Mouse (Mus musculus) liver, embryonic 11.5 days (tissue): ENCODE results near the gene Ttc21a. TPM values are rescaled to one million over a fixed set of nuclear protein-coding genes. Genes with fewer than 3 reads are reported as not detected.

Experiments
- ATAC-seq: fragments of 200-750 bp; cut with Nextera tagmentation; replicated peaks from 2 replicates; pipeline ENCODE4 v1.8.0; 2017; ENCODE audit warnings: moderate number of reproducible peaks, mild to moderate bottlenecking, moderate TSS enrichment, moderate library complexity; ENCODE audit not compliant: low FRiP score
- DNase-seq: peaks from one replicate; pipeline ENCODE4 v3.0.0-alpha.2; 2017; ENCODE audit warnings: low spot score
- H3K27ac ChIP-seq: fragments of 300-500 bp; sonication (generic); 2 replicates; pipeline ENCODE4 v1.5.1; 2014; ENCODE audit warnings: mild to moderate bottlenecking, low read depth, low read length, control low read depth
- H3K27me3 ChIP-seq: fragments of 300-500 bp; sonication (generic); replicated peaks from 2 replicates; pipeline ENCODE4 v1.6.1; 2014; ENCODE audit warnings: low read length, mixed read lengths; ENCODE audit not compliant: control insufficient read depth, insufficient read depth
- H3K36me3 ChIP-seq: fragments of 300-500 bp; sonication (generic); 2 replicates; pipeline ENCODE4 v1.6.1; 2014; ENCODE audit warnings: mild to moderate bottlenecking, low read length, moderate library complexity, mixed read lengths; ENCODE audit not compliant: control insufficient read depth, insufficient read depth
- H3K4me1 ChIP-seq: fragments of 300-500 bp; sonication (generic); replicated peaks from 2 replicates; pipeline ENCODE4 v1.6.1; 2014; ENCODE audit warnings: low read length, mixed read lengths; ENCODE audit not compliant: control insufficient read depth, insufficient read depth
- H3K4me2 ChIP-seq: fragments of 300-500 bp; sonication (generic); 2 replicates; pipeline ENCODE4 v1.6.1; 2014; ENCODE audit warnings: mild to moderate bottlenecking, control low read depth, moderate library complexity
- H3K4me3 ChIP-seq: fragments of 300-500 bp; sonication (generic); 2 replicates; pipeline ENCODE4 v1.5.1; 2014; ENCODE audit warnings: low read depth, low read length, control low read depth
- H3K9ac ChIP-seq: fragments of 300-500 bp; sonication (generic); 2 replicates; pipeline ENCODE4 v1.6.1; 2014; ENCODE audit warnings: low read depth, low read length, control low read depth
- H3K9me3 ChIP-seq: fragments of 300-500 bp; sonication (generic); 2 replicates; pipeline ENCODE4 v1.6.1; 2016; ENCODE audit warnings: low read length, inconsistent platforms, mixed read lengths; ENCODE audit not compliant: control insufficient read depth
- WGBS: fragments of 180-500 bp; shearing (Covaris S2); extraction: QIAGEN DNeasy Blood & Tissue Kit; methylation state at CpG from one replicate; pipeline ENCODE4 v1.1.7; 2014; 5-methylcytosine and 5-hydroxymethylcytosine counted together
- polyA plus RNA-seq: library from polyadenylated mRNA; unstranded; fragments of >200 nt; fragmentation: Nextera tagmentation; extraction: Ambion mirVana; gene quantifications from 2 replicates; pipeline ENCODE4 v1.2.1, GENCODE M21; 2014

The Ttc21a gene
- polyA plus RNA-seq, 1 experiment from 2014 or later = 0.14 TPM

DNA sequence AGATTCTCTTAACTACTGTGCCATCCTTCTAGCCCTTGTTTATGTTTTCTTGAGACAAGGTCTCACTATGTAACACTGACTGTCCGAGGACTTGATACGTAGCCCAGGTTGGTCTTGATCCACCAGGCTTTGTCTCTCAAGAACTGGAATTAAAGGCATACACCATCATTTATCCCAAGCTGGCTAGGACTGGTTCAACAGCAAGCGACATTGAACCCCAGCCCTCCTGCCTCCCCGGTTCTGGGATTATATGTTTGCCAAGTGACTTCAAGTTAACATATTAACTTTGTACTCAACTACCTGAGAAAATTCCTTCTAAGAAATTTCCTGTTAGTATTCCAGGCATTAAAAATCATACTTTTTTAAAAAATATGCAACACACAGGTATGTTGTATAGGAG lies 37.9 kb downstream of the Ttc21a start:
- ATAC-seq (no peak), DNase-seq (no peak)
- Histone ChIP-seq H3K27me3 (no peaks in the 10 kb centered on the region), H3K4me2 (no peak overlapping the region), H3K4me3 (no peak overlapping the region), H3K36me3 (peaks cover 7% of the 10 kb centered on the region; the same call in 1 of the 2 replicates), H3K9me3 (no peaks in the 10 kb centered on the region), H3K27ac (no peak overlapping the region), H3K4me1 (peaks cover 36% of the 10 kb centered on the region), H3K9ac (no peak overlapping the region)
- 87% methylated on average over 4 of the region's 4 CpGs for WGBS

GRCm38 (mm10) chr9:119976704-119977556 lies 39.5 kb downstream of the Ttc21a start:
- Histone ChIP-seq H3K9ac (no peak overlapping the region), H3K4me2 (peak overlapping the region; percentile 42), H3K36me3 (peaks cover 4% of the 10 kb centered on the region; the same call in 1 of the 2 replicates), H3K4me1 (peaks cover 53% of the 10 kb centered on the region), H3K9me3 (no peaks in the 10 kb centered on the region), H3K27me3 (no peaks in the 10 kb centered on the region), H3K4me3 (no peak overlapping the region), H3K27ac (no peak overlapping the region)
- 20% methylated on average over 17 of the region's 17 CpGs for WGBS
- no peak for ATAC-seq
- DNase-seq = no peak

DNA sequence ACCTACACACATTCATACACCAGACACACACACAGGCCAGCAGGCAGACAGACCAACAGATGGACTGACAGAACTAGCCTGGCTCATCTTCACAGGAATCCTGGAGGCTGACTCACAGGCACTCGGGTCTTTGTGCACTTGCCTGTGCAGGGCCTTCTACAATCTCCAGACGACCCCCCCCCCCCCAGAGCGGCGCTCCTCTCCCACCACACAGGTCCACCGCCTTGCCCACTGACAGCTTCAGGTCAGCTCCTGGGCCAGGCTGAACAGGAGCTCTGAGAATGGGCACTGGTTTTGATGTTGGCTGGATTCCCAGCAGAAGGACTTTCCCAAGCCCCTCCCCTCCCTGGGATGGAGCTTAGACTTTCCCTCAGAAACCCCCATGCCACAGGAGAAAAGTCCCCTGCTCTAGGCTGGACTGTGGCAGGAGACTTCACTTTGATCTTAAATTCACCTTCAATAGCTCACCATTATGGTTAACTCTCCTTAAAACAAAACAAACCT lies 40.2 kb downstream of the Ttc21a start:
- H3K36me3 ChIP-seq = no peaks in the 10 kb centered on the region; the same call in 1 of the 2 replicates
- no peak overlapping the region; the same call in 1 of the 2 replicates for H3K27ac ChIP-seq
- ATAC-seq (no peak), DNase-seq (no peak)
- no peaks in the 10 kb centered on the region for H3K27me3 ChIP-seq
- peaks cover 59% of the 10 kb centered on the region for H3K4me1 ChIP-seq
- WGBS = 34% methylated on average over 5 of the region's 5 CpGs
- peak overlapping the region; percentile 42 for H3K4me2 ChIP-seq
- H3K9ac ChIP-seq = no peak overlapping the region
- H3K9me3 ChIP-seq = no peaks in the 10 kb centered on the region
- no peak overlapping the region for H3K4me3 ChIP-seq

DNA sequence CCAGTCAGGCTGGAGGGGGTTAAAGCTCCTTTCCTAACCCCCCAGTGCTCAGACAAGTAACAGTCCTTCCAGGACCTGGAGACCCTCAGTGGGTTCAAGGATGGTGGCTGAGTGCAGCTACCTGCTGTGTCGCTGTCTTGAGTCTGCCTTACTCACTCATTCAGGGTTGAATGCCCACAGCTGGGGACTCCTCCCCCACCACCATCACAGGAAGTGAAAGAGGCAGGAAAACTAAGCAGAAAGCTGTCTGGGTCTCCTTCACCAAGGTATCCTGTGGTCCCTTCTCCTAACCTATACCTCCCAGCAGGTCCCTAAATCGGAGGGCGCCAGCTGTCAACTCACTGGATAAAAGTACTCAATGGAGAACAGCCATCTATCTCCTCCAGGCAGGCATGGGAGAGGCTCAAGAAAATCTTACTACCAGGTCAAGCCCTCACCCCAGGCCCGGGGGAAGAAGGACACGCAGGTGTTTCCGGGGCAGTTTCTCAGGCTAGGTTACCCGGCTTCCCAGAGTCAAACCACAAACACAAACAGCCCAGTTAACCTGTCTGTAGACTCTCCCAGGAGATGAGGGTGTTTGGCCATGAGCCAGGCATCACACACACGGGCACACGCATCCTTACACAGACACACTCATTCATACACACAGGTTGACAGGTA lies 40.9 kb downstream of the Ttc21a start:
- Histone ChIP-seq H3K4me2 (peak overlapping the region; percentile 42), H3K4me3 (no peak overlapping the region), H3K27ac (no peak overlapping the region; the same call in 1 of the 2 replicates), H3K9me3 (no peaks in the 10 kb centered on the region), H3K4me1 (peaks cover 61% of the 10 kb centered on the region), H3K36me3 (no peaks in the 10 kb centered on the region), H3K9ac (no peak overlapping the region), H3K27me3 (no peaks in the 10 kb centered on the region)
- no peak for ATAC-seq
- 37% methylated on average over 9 of the region's 9 CpGs for WGBS
- DNase-seq = no peak

DNA sequence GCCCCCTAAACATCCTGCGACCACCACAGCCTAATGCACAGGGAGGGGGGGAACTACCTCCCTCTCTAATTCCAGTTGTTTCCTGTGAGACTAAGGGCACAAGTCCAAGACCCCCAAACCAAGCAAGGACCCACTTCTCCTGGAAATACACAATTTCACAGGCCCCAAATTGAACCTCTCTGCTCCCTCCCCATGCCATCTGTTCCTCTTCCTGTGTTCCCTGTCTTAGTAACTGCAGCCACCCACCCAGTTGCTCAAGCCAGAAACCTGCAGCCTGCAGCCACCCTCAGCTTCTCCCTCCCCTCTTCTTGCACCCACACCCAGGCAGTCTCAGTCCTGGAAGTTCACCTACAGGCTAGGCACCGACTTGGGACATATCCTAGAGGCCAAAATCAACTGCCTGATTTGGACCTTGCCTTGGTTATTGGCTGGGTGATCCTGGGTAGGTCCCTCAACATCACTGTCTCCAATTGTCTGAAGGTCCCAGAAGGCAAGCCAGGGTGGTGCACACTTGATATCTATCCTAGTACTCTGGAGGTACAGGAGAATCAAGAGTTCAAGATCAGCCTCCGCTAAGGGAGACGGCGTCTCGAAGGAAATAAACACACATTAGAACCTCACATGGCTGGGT lies 41.5 kb downstream of the Ttc21a start:
- Histone ChIP-seq H3K4me3 (no peak overlapping the region), H3K27me3 (no peaks in the 10 kb centered on the region), H3K36me3 (no peaks in the 10 kb centered on the region), H3K9ac (no peak overlapping the region), H3K9me3 (no peaks in the 10 kb centered on the region), H3K4me1 (peaks cover 64% of the 10 kb centered on the region), H3K27ac (no peak overlapping the region; the same call in 1 of the 2 replicates), H3K4me2 (no peak overlapping the region)
- DNase-seq (no peak), ATAC-seq (no peak)
- 80% methylated on average over 6 of the region's 6 CpGs for WGBS

- WGBS = 51% methylated on average over 2 of the region's 2 CpGs
- no peaks in the 10 kb centered on the region for H3K36me3 ChIP-seq
Observed at GRCm38 (mm10) chr9:119979749-119980148, 42.3 kb downstream of the Ttc21a start.

DNA sequence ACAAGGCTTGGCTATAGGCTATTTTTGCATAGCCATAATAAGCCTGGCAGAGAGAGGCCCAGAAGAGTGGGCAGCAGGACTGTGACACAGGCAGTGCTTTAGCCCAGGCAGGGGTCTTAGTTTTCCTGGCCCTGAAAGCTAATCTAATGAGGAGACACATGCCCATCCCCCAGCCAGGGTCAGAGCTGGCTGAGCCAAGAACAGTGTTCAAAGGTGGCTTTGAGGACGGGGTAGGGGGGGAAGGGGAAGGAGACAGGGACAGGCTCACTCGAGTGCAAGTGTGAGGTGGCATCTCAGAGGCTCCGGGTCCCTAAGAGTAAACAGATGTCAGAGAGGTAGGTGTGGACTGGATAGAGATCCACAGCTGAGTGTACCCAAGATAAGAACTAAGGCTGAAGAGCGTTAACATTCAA lies 43.4 kb downstream of the Ttc21a start:
- peak overlapping the region; percentile 99 for H3K4me2 ChIP-seq
- 6% methylated on average over 4 of the region's 4 CpGs for WGBS
- peak overlapping the region; percentile 55; the same call in 1 of the 2 replicates for H3K9ac ChIP-seq
- no peaks in the 10 kb centered on the region for H3K36me3 ChIP-seq
- H3K27ac ChIP-seq = peak overlapping the region; percentile 94
- H3K27me3 ChIP-seq = no peaks in the 10 kb centered on the region
- H3K4me3 ChIP-seq = peak overlapping the region; percentile 77
- H3K4me1 ChIP-seq = peaks cover 75% of the 10 kb centered on the region
- no peak for ATAC-seq
- no peak for DNase-seq
- H3K9me3 ChIP-seq = no peaks in the 10 kb centered on the region

More at GRCm38 (mm10) chr9:119979749-119980148, 42.3 kb downstream of the Ttc21a start:
- no peak overlapping the region for H3K4me3 ChIP-seq
- DNase-seq = no peak
- peaks cover 72% of the 10 kb centered on the region for H3K4me1 ChIP-seq
- no peak for ATAC-seq
- no peaks in the 10 kb centered on the region for H3K9me3 ChIP-seq
- H3K27me3 ChIP-seq = no peaks in the 10 kb centered on the region
- H3K27ac ChIP-seq = no peak overlapping the region
- H3K4me2 ChIP-seq = no peak overlapping the region
- no peak overlapping the region for H3K9ac ChIP-seq
